Mouse (Mus musculus) liver, postnatal 0 days (tissue): ENCODE measurements around the gene Dlgap4.

ENCODE experiments used
- CTCF ChIP-seq: sonication (generic); IDR thresholded peaks from 2 replicates; pipeline ENCODE4 v1.5.1; 2016; ENCODE audit warnings: antibody characterized with exemption, low read depth
- EP300 ChIP-seq: IDR thresholded peaks from 2 replicates; pipeline ENCODE4 v1.6.1; 2016; ENCODE audit warnings: antibody characterized with exemption, low read depth, mild to moderate bottlenecking

DNA sequence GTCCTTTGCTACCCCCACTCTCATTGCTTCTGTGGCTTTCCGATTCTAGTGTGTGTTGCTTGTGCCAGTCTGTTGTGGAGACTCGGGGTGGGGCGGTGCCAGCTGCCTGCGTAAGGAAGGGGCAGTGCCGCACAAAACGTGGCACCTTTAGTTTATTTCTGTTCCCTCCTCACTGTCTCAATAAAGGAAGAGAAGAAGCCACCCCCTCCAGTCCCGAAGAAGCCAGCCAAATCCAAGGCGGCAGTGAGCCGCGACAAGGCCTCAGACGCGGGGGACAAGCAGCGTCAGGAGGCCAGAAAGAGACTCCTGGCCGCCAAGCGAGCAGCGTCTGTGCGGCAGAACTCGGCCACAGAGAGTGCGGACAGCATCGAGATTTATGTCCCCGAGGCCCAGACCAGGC lies 149.0 kb downstream of the Dlgap4 start:
- TF ChIP-seq CTCF (no peak), EP300 (no peak)
